15 mouse cellular contexts compared by ENCODE assay signal in genomic region chr19:41675583-41675982, GRCm38 (mm10).
A peak's percentile ranks its signal among the peaks of the same experiment; 100 is the strongest.
DNase-seq lines count a peak whose midpoint lies in the region; ATAC-seq lines count a peak whose summit lies in the region.
"Had no signal": no experiment of that assay in that cellular context is flagged by ENCODE, and none has a peak within 500 bp of the region (broad histone marks: within the 10 kb centered on the region; RNA-seq: fewer than 3 reads in every experiment).

No protein-coding gene starts in this region.

- no peaks in the 10 kb centered on the region for H3K9me3 ChIP-seq in forebrain, embryonic 12.5 days
- no peaks in the 10 kb centered on the region for H3K9me3 ChIP-seq in forebrain, embryonic 11.5 days (ENCODE audit: control insufficient read depth, low read length)
- no peaks in the 10 kb centered on the region for H3K9me3 ChIP-seq in hindbrain, embryonic 15.5 days
- H3K9me3 ChIP-seq: embryonic facial prominence, embryonic 13.5 days had no signal

- intact Hi-C loops in left cerebral cortex, postnatal 4 days (cut with DNase I): no loop called here
- intact Hi-C loops in left cerebral cortex, postnatal 14 days (cut with DNase I): no loop called here

- peaks cover 12% of the 10 kb centered on the region; the same call in 1 of the 2 replicates for H3K27me3 ChIP-seq in forebrain, embryonic 12.5 days
- 0 out of 2 replicates have a peak, but pooled peaks cover 2% of the 10 kb centered on the region for H3K27me3 ChIP-seq in forebrain, embryonic 11.5 days (ENCODE audit: control insufficient read depth, insufficient read depth, low read length)
- H3K27me3 ChIP-seq in hindbrain, embryonic 15.5 days: 0 out of 2 replicates have a peak, but pooled peaks cover 5% of the 10 kb centered on the region

- H3K4me1 ChIP-seq in forebrain, embryonic 12.5 days: peaks cover 68% of the 10 kb centered on the region
- peaks cover 17% of the 10 kb centered on the region for H3K4me1 ChIP-seq in forebrain, embryonic 11.5 days (replicated peaks; ENCODE audit: control insufficient read depth, insufficient read depth, low read length)
- peaks cover 63% of the 10 kb centered on the region for H3K4me1 ChIP-seq in hindbrain, embryonic 15.5 days (replicated peaks)

- no peak overlapping the region for H3K4me2 ChIP-seq in forebrain, embryonic 12.5 days
- no peak overlapping the region for H3K4me2 ChIP-seq in forebrain, embryonic 11.5 days (ENCODE audit: low read depth, low read length, severe bottlenecking)
- no peak overlapping the region for H3K4me2 ChIP-seq in hindbrain, embryonic 15.5 days
- H3K4me2 ChIP-seq: embryonic facial prominence, embryonic 13.5 days had no signal

- H3K27ac ChIP-seq in forebrain, embryonic 12.5 days: 0 out of 2 replicates have a peak overlapping the region, but pooled peaks have one; percentile 27
- no peak overlapping the region for H3K27ac ChIP-seq in forebrain, embryonic 11.5 days (ENCODE audit: low read depth, low read length)
- peak overlapping the region; percentile 49; the same call in 1 of the 2 replicates for H3K27ac ChIP-seq in hindbrain, embryonic 15.5 days (replicated peaks)
- H3K27ac ChIP-seq: embryonic facial prominence, embryonic 13.5 days; liver, embryonic 14.5 days had no signal

- WGBS in forebrain, embryonic 12.5 days: 75% methylated on average over 8 of the region's 8 CpGs
- WGBS in forebrain, embryonic 11.5 days: 81% methylated on average over 8 of the region's 8 CpGs
- 32% methylated on average over 8 of the region's 8 CpGs for WGBS in hindbrain, embryonic 15.5 days

- no peaks in the 10 kb centered on the region for H3K36me3 ChIP-seq in forebrain, embryonic 12.5 days (replicated peaks)
- H3K36me3 ChIP-seq in forebrain, embryonic 11.5 days (ENCODE audit: control insufficient read depth, insufficient read depth, low read length): no peaks in the 10 kb centered on the region
- no peaks in the 10 kb centered on the region for H3K36me3 ChIP-seq in hindbrain, embryonic 15.5 days
- H3K36me3 ChIP-seq: embryonic facial prominence, embryonic 13.5 days had no signal

- DNase-seq in forebrain, embryonic 11.5 days (ENCODE audit: low spot score): no peak
- peak; percentile 59 for DNase-seq in left cerebral cortex, postnatal 4 days
- DNase-seq in left cerebral cortex, postnatal 14 days (ENCODE audit: low spot score in 2 of 2): no peak
- peak; percentile 51 for DNase-seq in retina, embryonic 14.5 days (ENCODE audit: low spot score)
- DNase-seq in adipocyte (ENCODE audit: low spot score): no peak
- DNase-seq in urinary bladder, adult 2 months (ENCODE audit: low spot score): no peak
- DNase-seq: adrenal gland, adult 2 months; B cell, adult 2 months; cerebellum, adult 2 months; lung, postnatal 4 days had no signal

- H3K9ac ChIP-seq in forebrain, embryonic 12.5 days: no peak overlapping the region
- no peak overlapping the region for H3K9ac ChIP-seq in forebrain, embryonic 11.5 days (ENCODE audit: low read length)
- no peak overlapping the region for H3K9ac ChIP-seq in hindbrain, embryonic 15.5 days
- H3K9ac ChIP-seq: embryonic facial prominence, embryonic 13.5 days; liver, embryonic 14.5 days had no signal

- ATAC-seq in forebrain, embryonic 12.5 days (ENCODE audit: low FRiP score): no peak
- no peak for ATAC-seq in forebrain, embryonic 11.5 days (replicated peaks; ENCODE audit: low FRiP score)
- ATAC-seq in hindbrain, embryonic 15.5 days (ENCODE audit: low FRiP score, low read depth): 0 out of 2 replicates have a peak, but pooled peaks have one; percentile 25
- ATAC-seq: intestine, postnatal 0 days had no signal

- H3K4me3 ChIP-seq in forebrain, embryonic 12.5 days (replicated peaks): no peak overlapping the region
- H3K4me3 ChIP-seq in forebrain, embryonic 11.5 days (ENCODE audit: low read depth, low read length): no peak overlapping the region
- H3K4me3 ChIP-seq in hindbrain, embryonic 15.5 days: no peak overlapping the region
- H3K4me3 ChIP-seq: embryonic facial prominence, embryonic 13.5 days had no signal

Comparison
In these comparisons a context has a peak if more than half of its experiments do, and no peak if none do; other contexts are left out.
1. DNase-seq: peak in left cerebral cortex, postnatal 4 days (single experiment) and retina, embryonic 14.5 days (single experiment); none in forebrain, embryonic 11.5 days (single experiment), left cerebral cortex, postnatal 14 days (0 of 2), adipocyte (single experiment) and urinary bladder, adult 2 months (single experiment).